Mouse (Mus musculus): ENCODE measurements around the gene Pafah1b2. TPM values are rescaled to one million over a fixed set of nuclear protein-coding genes. Genes with fewer than 3 reads are reported as not detected.

The Pafah1b2 gene
- polyA plus RNA-seq, 1 experiment from 2014 or later, result 276 TPM

DNA sequence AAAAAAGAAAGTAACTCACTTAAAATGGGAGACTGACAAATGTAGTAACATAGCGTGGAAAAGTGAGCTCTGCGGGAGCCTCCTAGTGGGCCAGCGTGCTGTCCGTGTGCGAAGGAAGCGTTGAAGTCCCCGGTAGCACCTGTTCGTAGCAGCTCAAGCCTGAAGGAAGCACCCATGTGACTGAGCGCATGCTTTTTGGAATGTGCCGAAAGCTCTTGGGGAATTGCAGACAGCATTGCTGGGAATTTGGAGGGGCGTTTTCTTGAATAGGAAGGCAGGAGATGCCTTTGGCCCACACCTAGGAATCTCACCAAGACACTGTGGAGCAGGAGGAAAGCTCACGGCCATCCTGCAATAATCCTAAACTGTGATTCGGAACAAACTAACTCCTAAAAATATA, 26.3 kb upstream of the Pafah1b2 start:
- H3K36me3 ChIP-seq, result peaks cover 11% of the 10 kb centered on the region
- H3K9me3 ChIP-seq (replicated peaks), result no peaks in the 10 kb centered on the region
- H3K4me3 ChIP-seq, result no peak overlapping the region
- no peak overlapping the region for H3K27ac ChIP-seq (replicated peaks)
- no peak for DNase-seq (ENCODE audit: low spot score)
- no peaks in the 10 kb centered on the region for H3K27me3 ChIP-seq (ENCODE audit: low read depth, poor library complexity, severe bottlenecking)
- no peaks in the 10 kb centered on the region for H3K4me1 ChIP-seq
- 96% methylated on average over 13 of the region's 13 CpGs for WGBS

DNA sequence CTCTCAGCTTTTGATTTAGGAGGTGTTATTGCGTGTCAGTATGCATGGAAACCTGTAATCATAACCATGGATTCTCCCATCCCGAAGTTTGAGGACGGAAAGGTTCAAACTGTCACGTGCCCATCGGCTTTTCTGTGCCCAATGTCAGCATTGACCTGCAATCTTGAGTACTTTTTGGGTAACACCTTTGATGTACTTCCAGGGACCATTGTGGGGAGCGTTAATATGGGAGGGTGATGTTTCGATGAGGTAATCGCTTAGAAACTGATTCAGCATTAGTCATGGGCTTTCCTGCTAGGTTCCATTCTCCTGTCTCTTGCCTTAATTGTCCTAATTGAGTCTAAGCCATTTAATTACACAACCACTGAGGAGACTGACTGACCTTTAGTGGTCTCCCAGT, 24.4 kb upstream of the Pafah1b2 start:
- H3K9me3 ChIP-seq (replicated peaks), result no peaks in the 10 kb centered on the region
- H3K27me3 ChIP-seq (ENCODE audit: low read depth, poor library complexity, severe bottlenecking), result no peaks in the 10 kb centered on the region
- no peak overlapping the region for H3K4me3 ChIP-seq
- 95% methylated on average over 8 of the region's 8 CpGs for WGBS
- DNase-seq (ENCODE audit: low spot score), result no peak
- peaks cover 11% of the 10 kb centered on the region for H3K36me3 ChIP-seq
- H3K27ac ChIP-seq (replicated peaks), result no peak overlapping the region
- H3K4me1 ChIP-seq, result 0 out of 2 replicates have a peak, but pooled peaks cover 4% of the 10 kb centered on the region

DNA sequence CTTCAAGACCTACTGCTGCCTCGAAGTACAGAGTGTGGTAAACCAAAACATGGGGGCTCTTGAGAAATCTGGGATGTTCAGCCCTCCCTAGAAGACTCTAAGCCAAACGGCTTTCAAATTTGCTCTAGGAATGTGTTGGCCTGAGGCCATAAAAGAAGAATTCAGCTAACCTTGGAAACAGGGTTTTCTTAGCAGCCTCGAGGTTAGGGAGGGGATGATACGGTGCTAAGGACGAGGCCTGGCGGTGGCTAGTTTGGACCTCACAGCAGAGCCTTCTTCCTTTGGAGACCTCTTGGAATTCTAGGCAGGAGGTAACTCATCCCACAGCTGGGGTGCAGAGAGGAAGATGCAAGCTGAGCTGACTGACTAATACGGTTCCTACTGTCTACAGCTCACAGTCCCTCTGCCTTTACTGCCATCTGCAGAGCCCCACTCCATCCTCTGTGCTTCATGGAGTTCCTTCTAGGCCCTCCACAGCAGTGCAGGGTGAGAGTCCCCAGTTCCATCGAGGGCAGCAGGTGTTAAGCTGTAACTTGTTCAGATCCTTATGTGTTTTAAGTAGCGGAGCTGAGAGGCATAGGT, 22.9 kb upstream of the Pafah1b2 start:
- Histone ChIP-seq H3K9me3 (replicated peaks) (no peaks in the 10 kb centered on the region), H3K36me3 (peaks cover 8% of the 10 kb centered on the region), H3K27ac (replicated peaks) (no peak overlapping the region), H3K4me1 (0 out of 2 replicates have a peak, but pooled peaks cover 4% of the 10 kb centered on the region), H3K4me3 (no peak overlapping the region), H3K27me3 (ENCODE audit: low read depth, poor library complexity, severe bottlenecking) (no peaks in the 10 kb centered on the region)
- no peak for DNase-seq (ENCODE audit: low spot score)
- 85% methylated on average over 9 of the region's 9 CpGs for WGBS

DNA sequence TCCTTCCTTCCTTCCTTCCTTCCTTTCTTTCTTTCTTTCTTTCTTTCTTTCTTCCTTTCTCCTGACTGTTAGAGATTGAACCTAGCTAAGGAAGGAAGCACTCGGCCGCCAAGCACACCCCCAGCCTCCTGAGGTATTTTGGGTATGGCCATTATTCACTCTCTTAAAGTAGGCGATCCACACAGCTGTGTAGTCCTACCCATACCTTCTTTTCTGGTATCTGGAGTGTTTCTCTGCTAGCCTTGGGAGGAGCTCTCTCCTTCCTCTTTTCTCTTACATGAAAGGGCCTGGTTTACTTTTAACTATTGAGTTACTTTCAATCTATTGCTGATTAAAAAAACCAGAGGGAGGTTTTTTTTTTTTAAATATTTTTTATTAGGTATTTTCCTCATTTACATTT, 21.4 kb upstream of the Pafah1b2 start:
- 97% methylated on average over 3 of the region's 3 CpGs for WGBS

DNA sequence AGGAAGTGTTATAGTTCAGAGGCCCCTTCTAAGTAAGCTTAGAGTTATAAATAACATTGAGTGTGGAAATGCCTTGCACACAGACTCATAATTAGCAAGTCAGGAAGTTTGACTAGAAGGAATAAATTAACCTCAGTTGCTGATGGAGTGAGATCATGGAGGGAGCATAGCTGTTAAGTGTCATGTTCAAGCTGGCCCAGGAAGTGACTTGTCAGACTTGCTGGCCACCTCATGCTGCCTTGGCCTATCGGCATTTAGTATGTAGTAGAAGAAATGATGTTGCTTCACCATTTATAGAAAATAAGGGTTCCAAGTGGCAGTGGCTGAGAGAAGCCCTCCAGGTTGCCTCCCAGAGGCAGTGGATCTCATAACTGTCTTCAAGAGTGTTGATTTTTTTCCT, 20.6 kb upstream of the Pafah1b2 start:
- H3K27ac ChIP-seq (replicated peaks), result no peak overlapping the region
- H3K36me3 ChIP-seq, result no peaks in the 10 kb centered on the region
- no peak overlapping the region for H3K4me3 ChIP-seq
- no peak for DNase-seq (ENCODE audit: low spot score)
- no peaks in the 10 kb centered on the region for H3K27me3 ChIP-seq (ENCODE audit: low read depth, poor library complexity, severe bottlenecking)
- no peaks in the 10 kb centered on the region for H3K9me3 ChIP-seq (replicated peaks)
- WGBS, result 87% methylated on average over 1 of the region's 1 CpGs
- peaks cover 5% of the 10 kb centered on the region; the same call in 1 of the 2 replicates for H3K4me1 ChIP-seq

More for the DNA sequence above, 21.4 kb upstream of the Pafah1b2 start:
- H3K9me3 ChIP-seq (replicated peaks), result no peaks in the 10 kb centered on the region
- DNase-seq (ENCODE audit: low spot score), result no peak
- no peak overlapping the region for H3K4me3 ChIP-seq
- H3K4me1 ChIP-seq, result 0 out of 2 replicates have a peak, but pooled peaks cover 4% of the 10 kb centered on the region
- no peak overlapping the region for H3K27ac ChIP-seq (replicated peaks)
- H3K27me3 ChIP-seq (ENCODE audit: low read depth, poor library complexity, severe bottlenecking), result no peaks in the 10 kb centered on the region
- H3K36me3 ChIP-seq, result no peaks in the 10 kb centered on the region

DNA sequence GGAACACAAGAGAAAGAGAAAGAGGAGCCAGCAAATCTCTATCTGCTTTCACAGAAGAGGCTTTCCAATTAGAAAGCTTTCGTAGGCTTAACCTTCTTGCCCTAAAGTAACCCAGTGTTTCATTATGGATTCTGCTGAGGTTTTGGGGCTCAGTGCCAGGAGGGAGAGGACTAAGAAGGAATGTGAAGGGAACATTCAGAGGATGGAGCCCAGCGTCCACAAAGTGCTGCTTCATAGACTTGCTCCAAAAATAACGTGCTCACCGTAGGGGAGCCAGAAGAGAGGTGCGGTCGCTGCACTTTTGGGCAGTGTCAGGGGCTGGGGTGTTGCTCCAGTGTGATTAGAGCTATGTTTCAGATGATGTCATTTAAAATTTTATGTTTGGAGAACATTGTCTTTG, 19.7 kb upstream of the Pafah1b2 start:
- H3K4me3 ChIP-seq, result no peak overlapping the region
- H3K4me1 ChIP-seq, result peaks cover 14% of the 10 kb centered on the region; the same call in 1 of the 2 replicates
- no peak overlapping the region for H3K27ac ChIP-seq (replicated peaks)
- 88% methylated on average over 6 of the region's 6 CpGs for WGBS
- no peaks in the 10 kb centered on the region for H3K9me3 ChIP-seq (replicated peaks)
- H3K36me3 ChIP-seq, result no peaks in the 10 kb centered on the region
- H3K27me3 ChIP-seq (ENCODE audit: low read depth, poor library complexity, severe bottlenecking), result no peaks in the 10 kb centered on the region
- DNase-seq (ENCODE audit: low spot score), result no peak

DNA sequence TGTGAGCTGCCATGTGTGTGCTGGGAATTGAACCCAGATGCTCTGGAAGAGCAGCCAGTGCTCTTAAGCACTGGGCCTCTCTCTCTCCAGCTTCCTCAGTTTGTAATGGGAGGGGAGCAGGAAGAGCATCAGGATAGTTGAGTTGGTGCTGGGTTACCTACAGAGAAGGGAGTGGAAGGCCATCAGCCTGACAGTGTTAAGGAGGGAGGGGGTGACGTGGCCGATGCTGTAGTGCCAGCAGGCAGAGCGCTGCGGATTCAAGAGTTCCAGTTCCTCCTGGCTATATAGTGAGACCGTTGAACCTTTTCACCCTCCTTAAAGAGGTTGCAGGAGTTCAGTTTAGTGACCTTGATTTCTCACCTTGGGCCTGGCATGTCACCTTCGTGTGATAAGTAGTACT, 18.5 kb upstream of the Pafah1b2 start:
- 88% methylated on average over 6 of the region's 6 CpGs for WGBS
- no peak for DNase-seq (ENCODE audit: low spot score)
- Histone ChIP-seq H3K27me3 (ENCODE audit: low read depth, poor library complexity, severe bottlenecking) (no peaks in the 10 kb centered on the region), H3K4me3 (no peak overlapping the region), H3K27ac (replicated peaks) (no peak overlapping the region), H3K9me3 (replicated peaks) (no peaks in the 10 kb centered on the region), H3K4me1 (peaks cover 14% of the 10 kb centered on the region; the same call in 1 of the 2 replicates), H3K36me3 (no peaks in the 10 kb centered on the region)

DNA sequence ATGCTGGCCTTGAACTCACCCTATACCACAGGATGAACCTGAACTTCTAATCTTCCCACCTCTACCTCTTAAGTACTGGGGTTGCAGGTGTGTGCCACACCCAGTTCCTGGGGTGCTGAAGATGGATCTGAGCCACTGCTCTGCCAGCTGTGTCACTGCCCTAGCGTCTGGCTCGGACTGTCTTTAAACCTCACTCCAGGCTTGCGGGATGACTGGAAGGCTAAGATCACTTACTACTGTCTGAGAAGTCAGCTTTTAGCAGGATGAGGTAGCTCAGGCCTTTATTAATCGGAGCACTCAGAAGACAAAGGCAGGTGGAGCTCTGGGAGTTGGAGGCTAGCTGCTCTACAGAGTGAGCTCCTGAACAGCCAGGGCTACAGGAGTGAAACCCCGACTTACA, 17.7 kb upstream of the Pafah1b2 start:
- H3K27ac ChIP-seq (replicated peaks), result no peak overlapping the region
- no peaks in the 10 kb centered on the region for H3K9me3 ChIP-seq (replicated peaks)
- no peaks in the 10 kb centered on the region for H3K27me3 ChIP-seq (ENCODE audit: low read depth, poor library complexity, severe bottlenecking)
- no peak overlapping the region for H3K4me3 ChIP-seq
- H3K36me3 ChIP-seq, result no peaks in the 10 kb centered on the region
- peaks cover 14% of the 10 kb centered on the region; the same call in 1 of the 2 replicates for H3K4me1 ChIP-seq
- WGBS, result 87% methylated on average over 5 of the region's 5 CpGs
- DNase-seq (ENCODE audit: low spot score), result no peak

DNA sequence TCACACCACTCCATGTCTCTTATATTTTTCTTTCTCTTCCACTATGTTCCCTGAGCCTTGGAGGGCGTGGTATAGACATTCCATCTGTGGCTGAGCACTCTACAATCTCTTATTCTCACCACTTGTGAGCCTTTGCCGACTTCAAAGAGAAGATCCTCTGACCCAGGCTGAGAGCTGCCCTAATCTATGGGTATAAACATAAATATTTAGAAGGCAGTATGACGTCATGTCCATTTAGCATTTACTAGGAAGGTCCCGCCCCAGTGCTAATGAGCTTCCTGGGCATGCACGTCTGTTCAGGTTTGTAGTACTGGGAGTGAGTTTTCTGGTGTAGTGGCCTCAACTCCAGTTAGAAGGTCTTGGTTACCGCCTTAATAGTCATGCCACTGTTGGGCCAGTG, 17.0 kb upstream of the Pafah1b2 start:
- H3K27me3 ChIP-seq (ENCODE audit: low read depth, poor library complexity, severe bottlenecking), result no peaks in the 10 kb centered on the region
- 87% methylated on average over 6 of the region's 6 CpGs for WGBS
- no peak for DNase-seq (ENCODE audit: low spot score)
- H3K4me1 ChIP-seq, result peaks cover 14% of the 10 kb centered on the region; the same call in 1 of the 2 replicates
- H3K36me3 ChIP-seq, result no peaks in the 10 kb centered on the region
- no peaks in the 10 kb centered on the region for H3K9me3 ChIP-seq (replicated peaks)
- no peak overlapping the region for H3K4me3 ChIP-seq
- no peak overlapping the region for H3K27ac ChIP-seq (replicated peaks)

DNA sequence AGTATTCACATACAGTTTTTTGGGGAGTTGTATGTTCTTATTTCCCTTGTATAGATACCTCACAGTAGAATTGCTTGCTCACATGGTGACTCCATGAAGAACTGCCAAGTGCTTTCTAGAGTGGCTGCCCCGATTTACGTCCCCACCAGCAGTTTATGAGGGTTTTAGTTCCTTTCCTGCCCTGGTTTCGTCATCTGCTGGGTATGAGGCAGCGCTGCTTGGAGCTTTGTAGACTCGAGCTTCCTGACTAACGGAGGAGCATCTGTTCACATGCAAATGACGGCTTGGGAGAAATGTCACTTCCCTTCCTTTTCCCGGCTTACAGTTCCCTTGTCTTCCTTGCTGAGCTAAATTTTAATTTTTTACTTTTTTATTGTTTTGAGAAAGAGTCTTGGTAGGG, 15.5 kb upstream of the Pafah1b2 start:
- WGBS, result 40% methylated on average over 8 of the region's 8 CpGs
- H3K4me1 ChIP-seq, result peaks cover 14% of the 10 kb centered on the region; the same call in 1 of the 2 replicates
- no peak for DNase-seq (ENCODE audit: low spot score)
- H3K27ac ChIP-seq (replicated peaks), result no peak overlapping the region
- 0 out of 2 replicates have a peak, but pooled peaks cover 3% of the 10 kb centered on the region for H3K36me3 ChIP-seq
- no peak overlapping the region for H3K4me3 ChIP-seq
- H3K9me3 ChIP-seq (replicated peaks), result no peaks in the 10 kb centered on the region
- no peaks in the 10 kb centered on the region for H3K27me3 ChIP-seq (ENCODE audit: low read depth, poor library complexity, severe bottlenecking)

DNA sequence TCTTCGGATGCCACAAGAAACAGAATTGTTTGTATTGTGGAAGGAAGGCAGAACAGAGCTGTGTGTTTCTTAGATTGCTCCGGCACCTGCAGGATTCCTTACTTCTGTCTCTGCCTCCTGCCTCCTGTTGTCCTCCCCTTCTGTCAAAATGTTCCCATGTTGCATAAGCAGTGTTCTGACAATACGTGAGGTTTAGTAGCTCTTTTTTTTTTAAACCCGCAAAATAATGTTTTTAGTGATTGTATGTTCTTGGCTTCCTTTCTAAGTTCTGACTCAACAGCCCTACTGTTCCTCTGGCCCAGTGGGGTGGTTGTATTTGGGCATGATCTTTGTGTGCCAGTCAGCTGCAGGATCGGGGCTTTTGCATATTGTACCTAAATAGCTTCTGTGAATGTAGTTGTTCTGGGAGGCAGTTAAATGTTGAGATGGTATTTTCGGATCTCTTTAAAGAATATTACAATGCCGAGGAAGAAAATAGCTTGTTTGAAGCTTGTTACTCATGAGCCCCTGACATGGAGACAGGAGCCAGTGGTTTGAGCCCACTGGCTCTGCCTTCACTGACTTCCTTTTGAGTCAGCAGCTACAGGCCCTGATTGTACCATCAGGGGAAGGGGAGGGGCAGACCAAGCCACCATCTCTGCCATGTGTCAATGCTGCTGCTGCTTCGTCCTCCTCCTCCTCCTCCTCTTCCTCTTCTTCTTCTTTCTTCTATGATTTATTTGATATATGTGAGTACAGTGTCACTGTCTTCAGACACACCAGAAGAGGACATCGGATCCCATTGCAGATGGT, 13.8 kb upstream of the Pafah1b2 start:
- Histone ChIP-seq H3K27me3 (ENCODE audit: low read depth, poor library complexity, severe bottlenecking) (no peaks in the 10 kb centered on the region), H3K27ac (replicated peaks) (no peak overlapping the region), H3K9me3 (replicated peaks) (no peaks in the 10 kb centered on the region), H3K4me3 (no peak overlapping the region), H3K4me1 (peaks cover 10% of the 10 kb centered on the region; the same call in 1 of the 2 replicates), H3K36me3 (peaks cover 6% of the 10 kb centered on the region; the same call in 1 of the 2 replicates)
- DNase-seq (ENCODE audit: low spot score), result no peak
- WGBS, result 92% methylated on average over 9 of the region's 9 CpGs

DNA sequence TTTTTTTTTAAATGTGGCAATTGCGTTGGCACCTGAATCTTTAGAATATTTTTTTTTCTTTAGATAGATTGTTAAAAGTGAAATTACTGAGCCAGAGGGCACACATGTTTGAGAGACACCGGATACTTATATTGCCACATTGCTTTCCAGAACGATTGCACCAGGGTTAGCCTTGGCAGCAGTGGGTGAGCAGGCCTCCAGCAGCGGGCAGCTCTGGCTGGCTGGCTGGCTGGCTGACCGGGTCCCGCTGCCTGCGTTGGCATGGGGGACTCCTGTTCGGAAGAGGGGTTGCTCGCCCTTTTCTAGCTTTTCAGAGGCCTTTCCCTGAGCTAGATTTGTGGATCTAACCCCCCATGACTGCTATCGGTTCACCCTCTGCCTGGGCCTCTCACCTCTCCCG, 11.1 kb upstream of the Pafah1b2 start:
- no peak overlapping the region for H3K4me3 ChIP-seq
- H3K9me3 ChIP-seq (replicated peaks), result no peaks in the 10 kb centered on the region
- DNase-seq (ENCODE audit: low spot score), result no peak
- no peak overlapping the region for H3K27ac ChIP-seq (replicated peaks)
- H3K27me3 ChIP-seq (ENCODE audit: low read depth, poor library complexity, severe bottlenecking), result no peaks in the 10 kb centered on the region
- WGBS, result 95% methylated on average over 11 of the region's 11 CpGs
- H3K4me1 ChIP-seq, result peaks cover 10% of the 10 kb centered on the region; the same call in 1 of the 2 replicates
- peaks cover 26% of the 10 kb centered on the region for H3K36me3 ChIP-seq

DNA sequence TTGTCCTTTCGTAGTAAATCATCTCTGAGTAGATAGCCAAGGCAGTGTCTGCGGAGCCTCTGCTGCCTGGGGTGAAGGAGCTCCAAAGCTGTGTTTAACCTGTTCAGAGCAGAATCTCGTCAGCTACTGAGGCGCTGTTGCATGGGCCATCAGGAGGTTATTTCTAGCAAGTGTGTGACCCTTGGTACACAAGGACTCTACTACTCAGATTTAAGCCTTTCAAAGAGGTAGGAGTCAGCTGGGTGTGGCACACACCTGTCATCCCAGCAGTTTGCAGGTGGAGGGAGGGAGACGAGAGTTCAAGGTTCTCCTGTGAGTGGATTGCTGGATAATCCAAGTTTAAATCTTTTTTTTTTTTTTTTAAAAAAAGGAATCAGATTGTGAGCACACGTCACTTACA, 7.5 kb upstream of the Pafah1b2 start:
- H3K4me3 ChIP-seq, result no peak overlapping the region
- H3K9me3 ChIP-seq (replicated peaks), result no peaks in the 10 kb centered on the region
- H3K27me3 ChIP-seq (ENCODE audit: low read depth, poor library complexity, severe bottlenecking), result no peaks in the 10 kb centered on the region
- H3K27ac ChIP-seq (replicated peaks), result no peak overlapping the region
- H3K36me3 ChIP-seq, result peaks cover 32% of the 10 kb centered on the region
- H3K4me1 ChIP-seq, result peaks cover 17% of the 10 kb centered on the region
- DNase-seq (ENCODE audit: low spot score), result no peak
- WGBS, result 89% methylated on average over 6 of the region's 6 CpGs

All from midbrain, embryonic 10.5 days (tissue).